Mouse (Mus musculus): ENCODE measurements around the gene Itfg2.

DNA sequence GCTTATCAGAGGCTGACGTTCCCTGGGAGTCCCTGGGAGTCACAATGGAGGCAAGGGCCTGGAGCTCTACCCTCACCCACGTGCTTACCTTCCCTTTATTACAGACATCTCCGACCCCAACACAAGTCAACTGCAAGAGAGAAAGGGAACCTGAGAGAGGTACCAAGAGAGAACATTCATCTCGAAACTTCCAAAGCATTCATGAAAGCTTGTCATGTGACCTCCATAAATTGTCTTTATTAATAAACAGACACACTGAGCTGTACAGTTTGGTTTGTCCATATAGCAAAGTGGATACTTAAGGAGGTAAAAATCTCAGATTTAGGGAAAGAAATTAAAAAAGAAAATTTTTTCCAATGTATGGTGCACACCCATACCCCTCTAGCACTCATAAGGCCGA is 8.6 kb downstream of the Itfg2 start:
- TF ChIP-seq EP300 (IDR thresholded peaks at IDR 0.05; ENCODE audit: insufficient read depth, low read depth, low read length) (no peak), POLR2A (IDR thresholded peaks at IDR 0.05; ENCODE audit: insufficient read depth, low read length) (no peak), CTCF (IDR thresholded peaks at IDR 0.05; ENCODE audit: low read depth, low read length) (no peak)

Measured in ES-Bruce4 (cell line).